Mouse (Mus musculus): ENCODE results near the gene Pcyt1b. TPM values are rescaled to one million over a fixed set of nuclear protein-coding genes. Genes with fewer than 3 reads are reported as not detected.

Pcyt1b gene
- total and polyA plus RNA-seq, 2 experiments from 2014 or later: 14.8 to 15.3 TPM

GRCm38 (mm10) chrX:93756867-93757455 is 102.3 kb downstream of the Pcyt1b start:
- H3K9ac ChIP-seq (replicated peaks; ENCODE audit: low read length): no peak overlapping the region
- H3K4me1 ChIP-seq (ENCODE audit: insufficient read depth, low read length): no peaks in the 10 kb centered on the region
- H3K9me3 ChIP-seq (ENCODE audit: low read length): no peaks in the 10 kb centered on the region; the same call in 1 of the 2 replicates
- H3K27me3 ChIP-seq (ENCODE audit: insufficient read depth, low read length): no peaks in the 10 kb centered on the region
- no peak overlapping the region for H3K4me3 ChIP-seq (ENCODE audit: low read length)
- H3K36me3 ChIP-seq (ENCODE audit: insufficient read depth, low read length): no peaks in the 10 kb centered on the region
- ATAC-seq: no peak
- DNase-seq (ENCODE audit: low spot score): no peak
- no peak overlapping the region for H3K4me2 ChIP-seq (ENCODE audit: low read depth, low read length)
- H3K27ac ChIP-seq: no peak overlapping the region
- no peak for TF ChIP-seq CTCF (IDR thresholded peaks at IDR 0.05; ENCODE audit: low read depth)
- WGBS: 55% methylated on average over 7 of the region's 7 CpGs

- Histone ChIP-seq H3K9me3 (ENCODE audit: low read length) (no peaks in the 10 kb centered on the region), H3K4me3 (ENCODE audit: low read length) (no peak overlapping the region), H3K27me3 (ENCODE audit: insufficient read depth, low read length) (no peaks in the 10 kb centered on the region), H3K36me3 (ENCODE audit: insufficient read depth, low read length) (no peaks in the 10 kb centered on the region), H3K4me1 (ENCODE audit: insufficient read depth, low read length) (no peaks in the 10 kb centered on the region), H3K9ac (replicated peaks; ENCODE audit: low read length) (no peak overlapping the region), H3K27ac (no peak overlapping the region), H3K4me2 (ENCODE audit: low read depth, low read length) (no peak overlapping the region)
- TF ChIP-seq CTCF (IDR thresholded peaks at IDR 0.05; ENCODE audit: low read depth): no peak
- 83% methylated on average over 3 of the region's 3 CpGs for WGBS
- ATAC-seq: no peak
- no peak for DNase-seq (ENCODE audit: low spot score)
These were observed 106.1 kb downstream of the Pcyt1b start for GRCm38 (mm10) chrX:93760770-93761169.

GRCm38 (mm10) chrX:93789562-93789961 is 134.9 kb downstream of the Pcyt1b start:
- no peak for DNase-seq (ENCODE audit: low spot score)
- no peak for ATAC-seq
- no peak overlapping the region for H3K9ac ChIP-seq (replicated peaks; ENCODE audit: low read length)
- no peak overlapping the region for H3K4me3 ChIP-seq (ENCODE audit: low read length)
- H3K27ac ChIP-seq: no peak overlapping the region
- H3K4me1 ChIP-seq (ENCODE audit: insufficient read depth, low read length): no peaks in the 10 kb centered on the region
- TF ChIP-seq CTCF (IDR thresholded peaks at IDR 0.05; ENCODE audit: low read depth): no peak
- no peak overlapping the region for H3K4me2 ChIP-seq (ENCODE audit: low read depth, low read length)
- 89% methylated on average over 1 of the region's 1 CpGs for WGBS
- no peaks in the 10 kb centered on the region for H3K36me3 ChIP-seq (ENCODE audit: insufficient read depth, low read length)
- H3K9me3 ChIP-seq (ENCODE audit: low read length): no peaks in the 10 kb centered on the region
- no peaks in the 10 kb centered on the region for H3K27me3 ChIP-seq (ENCODE audit: insufficient read depth, low read length)

GRCm38 (mm10) chrX:93793168-93793567 is 138.5 kb downstream of the Pcyt1b start:
- DNase-seq (ENCODE audit: low spot score): peak; percentile 23

More at GRCm38 (mm10) chrX:93793168-93793567, 138.5 kb downstream of the Pcyt1b start:
- Histone ChIP-seq H3K4me2 (ENCODE audit: low read depth, low read length) (no peak overlapping the region), H3K4me3 (ENCODE audit: low read length) (no peak overlapping the region), H3K27ac (no peak overlapping the region), H3K4me1 (ENCODE audit: insufficient read depth, low read length) (no peaks in the 10 kb centered on the region), H3K27me3 (ENCODE audit: insufficient read depth, low read length) (no peaks in the 10 kb centered on the region), H3K9me3 (ENCODE audit: low read length) (no peaks in the 10 kb centered on the region), H3K9ac (replicated peaks; ENCODE audit: low read length) (no peak overlapping the region), H3K36me3 (ENCODE audit: insufficient read depth, low read length) (no peaks in the 10 kb centered on the region)
- TF ChIP-seq CTCF (IDR thresholded peaks at IDR 0.05; ENCODE audit: low read depth): peak; percentile 62
- ATAC-seq: no peak

Other genes starting within 250 kb of the Pcyt1b start
- 5.4 and 6.8 TPM in 2 replicates for gene Pola1, start 22.7 kb upstream of the Pcyt1b start, total RNA-seq (2014; rRNA removed)
- gene Pola1, start 22.7 kb upstream of the Pcyt1b start, polyA plus RNA-seq (2015; fragmentation: Nextera tagmentation; extraction: Ambion mirVana): 2.6 and 3.0 TPM in 2 replicates
- gene Pdk3, start 177.3 kb downstream of the Pcyt1b start, total RNA-seq (2014; rRNA removed): 18.6 and 22.4 TPM in 2 replicates
- gene Pdk3, start 177.3 kb downstream of the Pcyt1b start, polyA plus RNA-seq (2015; fragmentation: Nextera tagmentation; extraction: Ambion mirVana): 23.1 and 23.6 TPM in 2 replicates